Mouse (Mus musculus) liver, adult 2 months (tissue): ENCODE data around the gene Cyth1.

Experiments
- CTCF ChIP-seq: fragments of 200-500 bp; IDR thresholded peaks from 2 replicates; pipeline ENCODE4 v1.5.1; 2011; ENCODE audit warnings: low read depth, low read length, control low read depth
- POLR2A ChIP-seq: fragments of 200-500 bp; IDR thresholded peaks from 2 replicates; pipeline ENCODE4 v1.6.1; 2011; ENCODE audit warnings: low read length, control low read depth; ENCODE audit not compliant: insufficient read depth; ENCODE audit errors: extremely low read depth

DNA sequence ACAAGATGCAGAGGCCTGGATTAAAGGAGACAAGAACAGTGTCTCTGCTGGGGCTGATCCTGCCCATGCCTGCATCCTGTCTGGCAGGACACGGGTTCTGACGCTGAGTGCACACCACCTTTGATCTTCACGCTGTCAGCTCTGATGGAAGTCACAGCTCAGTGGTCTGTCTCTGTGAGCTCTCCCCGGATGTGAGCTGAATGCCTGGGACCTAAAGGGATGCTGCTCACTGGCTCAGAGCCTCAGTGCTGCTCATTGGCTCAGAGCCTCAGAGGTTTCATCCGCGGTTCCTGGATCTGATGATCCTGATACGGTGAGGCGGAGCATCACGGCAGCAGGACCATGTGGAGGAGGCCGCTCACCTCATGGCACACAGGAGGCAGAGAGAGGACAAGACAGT lies 86.1 kb downstream of the Cyth1 start:
- TF ChIP-seq CTCF (no peak), POLR2A (no peak)
